Mouse (Mus musculus) mouse embryonic stem cell (cell line): ENCODE measurements around the gene Rab39.

Experiments used
- in situ Hi-C, 2 experiments: fragments of 300-500 bp; cut with MboI; formaldehyde crosslinking; loops; 1 replicate in 1 of 2; 3 replicates in 1 of 2; pipeline ENCODE4 v1.14.3; 2019 to 2020; ENCODE audit warnings: low sequenced_read_pairs in 2 of 2, low pct_unique_long_range_greater_than_20kb in 1 of 2, mixed read lengths in 1 of 2; ENCODE audit not compliant: unreplicated experiment in 1 of 2

Rab39 gene

DNA sequence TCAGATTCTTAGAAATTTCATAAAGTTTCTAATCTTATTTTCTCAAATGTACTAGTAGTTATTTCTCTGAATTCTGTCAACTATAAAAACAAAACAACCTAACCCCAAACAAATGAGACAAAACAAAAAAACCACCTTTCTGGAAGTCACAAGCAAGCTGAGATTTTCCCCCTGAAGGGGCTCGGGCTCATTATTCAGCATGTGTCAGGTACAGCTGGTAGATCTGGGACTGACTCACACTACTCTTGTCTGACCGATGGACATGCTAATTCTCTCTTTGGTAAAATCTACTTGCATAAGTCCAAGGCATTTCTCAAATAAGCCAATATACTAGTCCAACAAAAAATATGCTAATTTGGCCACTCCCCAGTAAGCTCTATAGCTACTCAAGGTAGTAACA, 41.2 kb downstream of the Rab39 start:
- in situ Hi-C loops, result no loop called here

DNA sequence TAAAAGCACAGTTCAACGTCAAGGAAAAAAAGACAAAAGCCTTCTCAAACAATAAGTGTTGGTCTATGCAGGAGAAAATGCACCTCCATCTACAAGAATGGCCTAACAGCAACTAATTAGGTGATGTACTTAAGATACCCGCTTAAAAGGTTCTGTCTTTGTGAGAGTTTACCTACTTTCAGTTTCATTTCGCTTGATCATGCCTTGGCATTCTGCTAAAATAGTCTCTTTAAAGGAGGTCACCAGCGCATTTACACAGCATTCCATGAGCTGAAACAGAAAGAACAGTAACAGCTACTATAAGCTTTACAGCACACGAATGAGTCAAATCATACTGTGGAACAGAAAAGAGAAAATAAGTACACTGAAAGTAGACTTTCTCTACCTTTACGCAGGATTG, 71.2 kb downstream of the Rab39 start:
- in situ Hi-C loops, result loop anchor here in 1 of 2 experiments (10.0 kb wide), 1 partner anchor 80 kb away; no protein-coding TSS in a partner anchor
